Mouse (Mus musculus) cerebellum, postnatal 36 days (tissue): Measurements from ENCODE around the gene Tmem41b.

Source experiments
- DNase-seq, 2 experiments: peaks; one replicate each; pipeline ENCODE4 v3.0.0; 2021 to 2022; ENCODE audit warnings: mixed read lengths in 2 of 2

Tmem41b gene

GRCm38 (mm10) chr7:109975966-109976715 is 10.6 kb downstream of the Tmem41b start:
- DNase-seq, result peak; percentile 59 to 61

- DNase-seq, result no peak
Measured at GRCm38 (mm10) chr7:109969542-109969941, 17.2 kb downstream of the Tmem41b start.

DNA sequence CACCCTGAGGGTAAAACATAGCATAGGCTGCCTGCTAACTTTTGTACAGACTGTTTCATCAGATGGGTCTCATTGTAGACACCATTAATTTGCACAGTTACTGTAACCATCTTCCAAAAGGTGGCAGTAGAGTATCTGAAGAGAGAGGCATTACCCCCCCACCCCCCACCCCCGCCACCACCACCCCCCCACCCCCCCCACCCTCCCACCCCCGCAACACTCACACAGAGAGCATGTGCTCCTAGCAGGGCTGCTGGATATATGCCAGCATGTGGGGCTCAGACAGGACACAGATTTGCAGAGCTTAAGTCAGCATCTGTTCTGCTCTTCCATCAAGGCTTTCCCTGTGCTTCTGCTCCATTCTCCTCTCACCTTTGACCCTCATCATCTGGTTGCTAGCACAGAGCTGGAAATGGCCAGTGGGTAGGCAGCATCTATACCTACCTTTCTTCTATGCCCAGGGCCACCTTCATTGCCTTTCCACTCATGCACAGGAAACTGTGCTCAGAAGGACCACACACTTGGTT is 17.7 kb downstream of the Tmem41b start:
- DNase-seq, result peak; percentile 72 to 79

GRCm38 (mm10) chr7:109967805-109968579 is 18.7 kb downstream of the Tmem41b start:
- DNase-seq, result peak; percentile 22 to 41

GRCm38 (mm10) chr7:109965658-109966057 is 21.1 kb downstream of the Tmem41b start:
- DNase-seq, result no peak

DNA sequence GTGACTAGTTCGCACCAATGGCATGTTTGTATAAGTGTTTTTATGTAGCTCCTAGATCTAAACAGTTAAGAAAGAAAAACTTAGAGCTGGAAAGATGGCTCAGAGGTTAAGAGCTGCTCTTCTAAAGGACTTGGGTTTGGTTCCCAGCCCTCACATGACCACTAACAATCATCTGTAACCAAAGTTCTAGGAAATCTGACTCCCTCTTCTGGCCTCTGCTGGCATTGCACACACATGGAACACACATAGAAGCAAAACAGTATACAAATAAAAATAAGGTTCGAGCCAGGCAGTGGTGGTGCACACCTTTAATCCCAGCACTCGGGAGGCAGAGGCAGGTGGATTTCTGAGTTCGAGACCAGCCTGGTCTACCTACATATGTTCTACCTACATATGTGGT is 23.0 kb downstream of the Tmem41b start:
- DNase-seq, result no peak

DNA sequence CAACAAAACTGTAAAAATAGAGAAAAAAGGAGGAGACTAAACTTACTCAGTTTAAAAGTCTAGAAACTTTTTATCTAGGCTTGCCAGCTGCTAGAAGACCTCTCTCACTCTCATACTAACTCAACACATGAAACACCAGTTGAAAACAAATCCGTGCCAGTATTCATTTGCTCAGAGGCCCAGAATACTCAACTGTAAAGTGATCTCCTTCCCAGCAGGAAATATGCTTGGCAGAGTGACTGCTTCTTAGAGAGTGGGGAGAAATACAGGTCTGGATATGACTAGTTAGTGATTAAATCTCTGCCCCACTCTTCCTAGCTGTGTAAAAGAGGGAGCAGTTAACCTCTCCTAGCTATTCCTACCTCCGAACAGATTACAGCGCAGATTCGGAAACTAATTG is 24.1 kb downstream of the Tmem41b start:
- no peak for DNase-seq

- DNase-seq, result peak in 1 of 2 experiments; percentile 41
Measured at GRCm38 (mm10) chr7:109961570-109961969, 25.2 kb downstream of the Tmem41b start.

DNA sequence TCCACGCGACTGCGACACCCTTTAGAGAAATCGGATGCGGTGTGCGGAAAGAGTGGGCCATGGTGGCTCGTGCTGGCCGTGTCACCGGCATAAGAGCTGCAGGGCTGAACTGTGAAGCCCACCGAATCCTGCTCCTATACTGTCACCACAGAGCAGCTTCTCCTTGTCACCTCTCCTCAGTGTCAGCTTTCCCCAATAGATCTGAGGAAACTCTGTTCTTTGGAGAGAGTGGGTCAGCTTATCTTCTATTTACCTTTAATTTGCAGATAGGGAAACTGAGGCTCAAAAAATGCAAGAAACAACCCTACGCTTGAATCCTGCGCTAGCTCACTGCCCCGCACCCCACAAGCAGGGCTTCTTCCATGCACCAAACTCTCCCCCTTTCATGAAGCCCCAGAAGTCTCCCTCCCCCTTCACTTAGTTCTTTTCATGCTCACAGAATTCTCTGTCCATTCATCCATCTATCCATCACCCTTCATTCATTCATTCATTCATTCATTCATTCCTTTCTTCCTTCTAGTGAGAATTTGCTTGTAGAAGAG is 26.0 kb downstream of the Tmem41b start:
- no peak for DNase-seq

DNA sequence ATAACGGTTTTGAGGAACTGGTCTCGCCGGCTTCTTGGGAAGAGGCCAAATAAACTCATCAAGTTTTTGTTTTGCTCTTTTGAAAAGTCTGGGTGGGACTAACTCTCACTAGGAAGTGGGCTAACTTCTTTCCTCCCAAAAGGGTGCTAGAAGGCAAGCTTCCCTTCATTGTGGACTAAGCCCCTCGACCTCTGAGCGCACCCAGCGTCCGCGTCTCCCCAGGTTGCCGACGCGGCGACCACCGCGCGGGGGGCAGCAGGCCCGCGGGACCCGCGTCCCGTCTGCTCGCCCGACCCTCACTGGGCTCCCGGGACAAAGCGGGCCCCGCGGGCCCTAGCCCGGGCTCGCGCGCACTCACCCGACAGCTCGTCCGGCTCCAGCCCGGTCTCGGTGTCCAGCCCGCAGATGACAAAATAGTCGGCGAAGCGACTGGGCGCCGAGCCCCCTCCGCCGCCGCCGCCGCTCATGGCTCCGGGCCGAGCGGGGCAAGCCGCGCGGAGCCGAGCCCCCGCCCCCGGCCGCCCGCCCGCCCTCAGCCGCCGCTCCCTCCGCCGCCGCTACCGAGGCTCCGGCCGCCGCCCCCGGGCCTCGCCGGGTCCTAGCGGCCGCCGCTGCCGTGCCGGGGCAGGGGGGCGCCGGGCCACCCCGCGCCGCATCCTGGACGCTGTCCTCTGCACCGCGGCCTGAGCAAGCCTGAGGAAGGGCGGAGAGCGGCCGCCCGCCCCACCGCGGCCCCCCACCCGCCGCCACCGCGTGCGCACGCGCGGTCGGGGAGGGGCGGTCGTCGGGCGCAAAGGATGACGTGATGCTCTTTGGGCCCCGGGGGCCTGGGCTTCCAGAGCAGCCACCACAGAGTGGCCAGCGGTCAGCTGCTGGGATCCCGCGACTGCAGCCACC is 26.8 kb downstream of the Tmem41b start, which contains the start of gene Dennd5a:
Dennd5a (minus strand) TSS at position 755 of the 897 bp plus-strand sequence.
- peak; percentile 79 to 86 for DNase-seq

DNA sequence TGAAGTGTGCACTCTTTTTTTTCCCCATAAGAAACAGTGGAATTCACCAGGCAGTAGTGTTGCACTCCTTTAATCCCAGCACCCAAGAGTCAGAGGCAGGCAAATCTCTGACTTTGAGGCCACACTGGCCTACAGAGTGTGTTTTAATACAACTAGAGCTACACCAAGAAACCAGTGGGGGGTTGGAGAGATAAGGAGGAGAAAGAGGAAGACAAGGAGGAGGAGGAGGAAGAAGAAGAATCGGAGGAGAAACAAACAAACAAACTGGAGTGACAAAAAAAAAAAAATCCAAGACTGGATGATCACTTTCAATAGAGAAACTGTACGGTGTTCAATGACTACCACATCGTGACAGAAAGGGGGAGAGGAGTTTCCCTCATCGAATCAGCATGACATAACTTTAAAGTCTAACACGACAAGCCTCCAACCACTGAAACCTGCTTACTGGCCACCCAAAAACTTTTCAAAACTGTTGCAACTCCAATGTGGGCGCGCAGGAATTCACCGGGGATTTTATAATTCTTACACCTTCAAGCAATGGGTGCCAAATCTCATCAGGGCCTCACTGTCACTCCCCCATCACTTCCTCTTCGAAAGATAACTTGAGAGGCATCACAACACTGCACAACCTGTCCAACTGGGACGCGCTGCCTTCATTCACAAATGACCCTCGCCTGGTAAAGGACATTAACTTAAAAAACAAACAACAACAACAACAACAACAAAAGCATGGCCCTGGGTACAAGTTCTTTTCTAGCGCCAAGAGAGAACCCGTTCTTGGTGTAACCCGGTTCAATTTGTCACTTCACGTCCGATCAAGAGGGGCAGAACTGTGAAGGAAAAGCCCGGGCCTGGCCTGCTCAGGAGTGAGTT is 27.6 kb downstream of the Tmem41b start:
- DNase-seq, result peak in 1 of 2 experiments; percentile 22

GRCm38 (mm10) chr7:109957996-109958789 is 28.5 kb downstream of the Tmem41b start:
- no peak for DNase-seq

GRCm38 (mm10) chr7:109954622-109955401 is 31.9 kb downstream of the Tmem41b start:
- no peak for DNase-seq

DNA sequence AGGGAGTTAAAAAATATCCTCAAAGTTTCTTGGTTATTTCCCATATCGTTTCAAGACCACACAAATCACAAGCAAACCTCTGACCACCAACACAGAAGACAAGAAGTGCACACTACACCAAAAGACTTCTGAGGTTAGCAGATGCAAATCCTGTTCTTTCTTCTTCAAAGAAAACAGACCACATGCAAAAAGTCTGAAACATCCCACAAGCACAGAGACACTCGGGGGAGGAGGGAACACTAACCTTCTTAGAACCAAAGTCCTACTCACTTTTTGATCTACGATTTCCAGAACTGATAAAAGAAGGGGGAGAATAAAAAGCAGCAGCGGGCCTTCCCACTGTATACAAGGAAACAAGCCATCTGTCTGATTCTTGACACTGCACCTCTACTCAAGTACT is 35.4 kb downstream of the Tmem41b start:
- no peak for DNase-seq

GRCm38 (mm10) chr7:109944421-109945034 is 42.2 kb downstream of the Tmem41b start:
- DNase-seq, result no peak

- no peak for DNase-seq
Measured at GRCm38 (mm10) chr7:109929628-109930027, 57.1 kb downstream of the Tmem41b start.

DNA sequence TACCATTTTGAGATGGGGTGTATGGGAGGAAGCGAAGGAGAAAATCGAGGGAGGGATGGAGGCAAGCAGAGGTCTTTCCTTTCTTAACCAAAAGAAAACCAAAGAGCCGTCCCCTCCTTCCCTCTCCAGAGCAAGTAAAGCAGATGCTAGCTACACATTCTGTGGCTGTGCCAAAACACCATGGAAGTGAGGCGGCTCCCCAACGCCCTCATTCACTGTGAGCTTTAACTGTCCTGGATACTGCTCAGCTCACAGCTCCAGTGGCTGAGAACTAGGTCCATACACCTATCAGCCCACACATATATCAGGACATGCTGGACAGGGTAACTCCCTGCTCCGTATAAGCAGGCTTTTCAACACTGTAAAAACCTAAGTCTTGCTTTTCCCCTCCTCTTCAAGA is 58.4 kb downstream of the Tmem41b start:
- DNase-seq, result no peak

GRCm38 (mm10) chr7:109924965-109925364 is 61.8 kb downstream of the Tmem41b start:
- DNase-seq, result no peak

GRCm38 (mm10) chr7:109922889-109923288 is 63.8 kb downstream of the Tmem41b start:
- no peak for DNase-seq
